Mouse (Mus musculus): ENCODE measurements at regions not wholly inside any gene's neighbourhood (a gene's known extent, or its start where the extent isn't known, plus 50 kb on each side); places are given as distances from the start of the nearest gene placed in this dataset.

DNA sequence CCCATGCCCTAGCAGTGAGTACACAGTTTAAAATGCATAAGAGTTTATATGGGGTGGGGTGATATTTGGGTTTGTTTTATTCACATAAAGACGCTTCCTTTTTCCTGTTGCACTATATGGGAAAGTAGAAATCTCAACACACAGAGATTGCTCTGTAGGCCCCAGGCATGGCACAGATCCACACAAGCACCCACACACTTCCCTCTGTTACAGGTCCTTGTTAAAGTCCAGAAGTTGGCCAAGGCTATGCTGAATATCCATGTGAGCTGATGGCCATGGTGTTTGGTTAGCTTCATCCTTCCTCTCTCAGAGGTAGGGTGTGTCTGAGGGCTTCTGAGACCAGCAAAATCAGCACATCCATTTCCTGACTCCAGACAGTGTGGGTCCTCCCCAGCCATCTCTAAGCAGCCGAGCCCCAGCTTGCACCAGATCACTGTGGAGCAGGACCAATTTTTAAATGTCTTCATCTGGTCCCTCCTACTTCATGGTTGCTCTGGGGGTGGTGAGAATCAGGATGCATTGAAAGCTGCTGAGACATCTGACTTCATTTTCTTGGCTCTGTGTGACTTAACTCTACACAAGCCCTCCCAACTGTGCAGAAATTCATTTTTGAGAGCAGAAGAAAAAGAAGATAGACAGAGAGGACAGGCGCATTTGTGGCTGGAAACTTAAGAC, 360.3 kb upstream of the Nr3c2 start:
- DNase-seq (ENCODE audit: extremely low spot score in 1 of 2, low spot score in 1 of 2) = peak in 1 of 2 experiments; percentile 11

DNA sequence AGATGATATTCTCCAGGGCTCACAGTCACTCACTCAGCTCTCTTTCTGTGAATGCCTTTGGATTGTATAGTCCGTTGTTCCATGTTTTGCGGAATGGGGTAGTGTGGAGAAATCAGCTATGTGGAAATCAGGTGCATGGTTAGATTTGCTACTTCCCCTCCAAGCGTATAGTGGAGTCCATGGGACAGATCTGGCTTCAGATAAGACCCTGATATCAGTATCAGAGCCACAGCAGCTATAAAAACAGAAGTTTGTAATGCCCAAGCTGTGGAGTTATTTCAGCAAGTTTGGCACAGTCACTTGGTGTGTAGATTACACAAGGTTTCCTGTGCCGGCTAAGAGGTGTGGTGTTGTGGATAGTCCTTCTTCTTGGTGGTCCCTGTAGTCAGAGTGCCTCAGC, 359.6 kb upstream of the Nr3c2 start:
- no peak for DNase-seq (ENCODE audit: extremely low spot score in 1 of 2, low spot score in 1 of 2)

DNA sequence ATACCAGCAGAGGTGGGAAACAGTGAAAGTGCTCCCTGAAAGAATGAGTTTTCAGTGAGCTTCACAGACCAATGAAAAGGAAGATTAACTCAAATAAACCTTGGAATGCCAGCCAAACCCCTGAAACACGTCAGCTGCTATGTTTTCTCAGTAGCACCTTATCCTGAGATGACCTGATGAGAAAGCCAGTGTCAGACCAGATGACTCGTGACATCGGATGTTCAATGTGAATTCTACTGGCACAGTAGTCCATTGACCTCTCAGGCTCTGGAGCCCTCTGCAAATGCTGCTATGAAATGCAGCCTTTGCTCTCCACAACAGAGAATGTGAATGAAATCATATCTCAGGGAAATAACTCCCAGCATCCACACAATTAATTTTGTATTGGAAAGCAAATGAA, 358.6 kb upstream of the Nr3c2 start:
- no peak for DNase-seq (ENCODE audit: extremely low spot score in 1 of 2, low spot score in 1 of 2)

DNA sequence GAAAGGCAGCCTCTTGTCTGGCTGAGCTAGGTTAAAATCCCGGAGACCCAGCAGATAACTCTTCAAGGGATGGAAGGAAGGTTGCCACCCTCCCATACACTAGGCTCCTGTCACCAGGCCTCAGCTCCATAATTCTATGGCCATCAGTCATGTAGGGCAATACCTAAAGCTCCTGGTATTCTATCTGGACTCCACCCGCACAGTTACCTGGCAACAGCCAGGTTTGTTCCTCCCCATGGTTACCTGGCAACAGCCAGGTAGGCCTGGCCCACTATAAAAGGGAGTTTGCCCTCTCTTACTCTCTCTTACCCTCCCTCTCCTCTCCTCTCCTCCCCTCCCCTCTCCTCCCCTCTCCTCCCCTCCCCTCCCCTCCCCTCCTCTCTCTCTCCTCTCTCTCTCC, 347.6 kb upstream of the Nr3c2 start:
- no peak for DNase-seq (ENCODE audit: extremely low spot score in 1 of 2, low spot score in 1 of 2)

DNA sequence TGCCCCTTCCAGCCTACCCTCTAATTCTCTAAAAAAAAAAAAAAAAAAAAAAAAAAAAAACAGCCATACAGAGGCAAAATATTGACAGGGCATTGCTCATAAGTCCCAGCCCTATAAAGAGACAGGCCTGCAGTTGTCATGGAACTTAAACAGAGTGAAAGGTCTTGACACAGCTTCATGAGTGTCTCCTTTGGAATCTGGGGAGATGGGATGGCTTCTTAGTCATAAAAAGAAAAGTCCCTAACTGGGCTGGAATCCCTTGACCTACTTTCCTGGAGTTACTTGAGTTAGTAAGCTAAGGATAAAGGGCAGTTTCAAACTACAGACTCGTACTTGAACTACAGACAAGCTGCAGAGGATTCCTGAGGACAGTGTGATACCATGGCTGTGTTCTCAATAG, 297.7 kb upstream of the Nr3c2 start:
- no peak for DNase-seq (ENCODE audit: extremely low spot score in 1 of 2, low spot score in 1 of 2)

DNA sequence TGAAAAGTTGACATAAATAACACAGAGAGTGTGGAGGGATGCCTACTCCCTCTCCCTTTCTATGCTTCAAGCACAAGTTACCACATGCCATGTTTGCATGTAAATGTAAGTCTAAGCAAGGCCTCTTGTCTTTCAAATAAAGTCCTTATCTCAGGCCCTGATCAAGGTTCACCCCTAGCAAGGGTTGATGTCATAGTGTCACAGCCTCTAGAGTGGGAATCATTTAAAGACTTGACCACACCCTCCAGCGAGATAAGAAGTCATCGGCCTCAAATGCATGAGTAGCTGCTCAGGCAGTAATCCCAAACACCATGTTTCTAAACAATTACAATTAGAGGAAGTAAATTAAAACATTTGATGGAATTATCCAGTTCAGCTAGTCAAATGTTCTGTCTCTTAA, 280.5 kb upstream of the Nr3c2 start:
- no peak for DNase-seq (ENCODE audit: extremely low spot score in 1 of 2, low spot score in 1 of 2)

DNA sequence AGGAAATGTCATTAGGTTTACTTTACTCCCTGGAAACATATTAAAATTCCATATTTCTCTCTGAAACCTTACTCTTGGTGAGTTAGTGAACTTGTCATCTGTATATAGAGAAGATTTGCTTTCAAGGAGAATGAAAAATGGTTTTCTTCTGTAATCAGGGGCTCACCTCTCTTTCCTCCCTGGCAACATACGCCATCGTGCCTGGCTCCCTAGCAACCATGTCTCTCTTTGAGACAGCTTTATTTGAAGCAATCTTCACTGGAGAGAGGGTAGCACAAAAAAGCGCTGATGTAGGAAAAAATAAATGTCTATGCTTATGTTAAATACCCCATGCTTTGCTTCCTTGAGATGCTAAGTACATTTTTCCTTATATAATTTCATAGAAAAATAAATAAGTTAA, 278.4 kb upstream of the Nr3c2 start:
- no peak for DNase-seq (ENCODE audit: extremely low spot score in 1 of 2, low spot score in 1 of 2)

DNA sequence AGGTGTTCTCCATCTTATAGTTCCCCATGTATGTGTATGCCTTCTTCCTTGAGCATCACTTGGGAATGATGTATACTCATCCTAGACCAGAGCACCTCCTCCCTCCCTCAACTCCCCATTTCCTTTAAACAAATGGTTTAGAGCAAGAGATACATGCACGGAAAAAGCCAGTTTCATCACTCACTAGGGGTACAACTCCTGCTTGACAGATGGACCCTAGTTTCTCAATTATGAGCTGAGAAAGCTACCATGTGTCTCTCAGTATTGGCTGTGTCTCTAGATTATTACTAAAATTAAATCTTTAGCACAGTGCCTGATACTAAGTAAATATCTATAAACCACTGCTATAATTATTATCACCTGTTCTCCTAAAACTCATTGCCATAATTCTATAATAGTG, 266.2 kb upstream of the Nr3c2 start:
- no peak for DNase-seq (ENCODE audit: extremely low spot score in 1 of 2, low spot score in 1 of 2)

Data from layer of hippocampus, postnatal 25 days (tissue).